Mouse (Mus musculus) cerebellum, postnatal 14 days (tissue): ENCODE results near the gene Tmem139.

Source experiments
- DNase-seq, 2 experiments: peaks; one replicate each; pipeline ENCODE4 v3.0.0; 2021; ENCODE audit warnings: mixed read lengths in 2 of 2

Tmem139 gene

GRCm38 (mm10) chr6:42261524-42262170 is at the start of gene Tmem139:
Gene Tmem139 (plus strand): TSS chr6:42261970.
- DNase-seq: no peak

DNA sequence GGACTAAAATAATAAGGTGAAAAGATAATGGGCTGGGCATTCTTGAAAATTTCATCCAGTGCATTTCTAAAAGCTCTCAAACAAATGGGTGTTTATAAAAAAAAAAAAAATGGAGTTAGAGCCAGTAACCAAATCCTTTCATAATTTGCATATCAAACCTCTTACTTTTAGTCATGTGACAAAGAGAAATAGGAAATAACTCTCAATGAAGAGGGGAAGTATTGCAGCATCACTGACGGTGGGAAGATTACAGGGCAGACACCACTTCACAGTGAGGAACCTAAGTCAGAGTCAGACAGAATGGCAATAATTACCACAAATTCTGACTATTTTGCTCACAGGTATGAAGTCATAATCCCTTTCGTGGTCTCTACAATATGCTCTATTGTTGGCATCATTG is 46.7 kb upstream of the Tmem139 start, which contains the start of gene Tas2r144:
Gene Tas2r144 (plus strand): TSS at position 301 of the 400 bp plus-strand sequence.
- DNase-seq: no peak

- peak in 1 of 2 experiments; percentile 6 for DNase-seq
These were observed 39.5 kb upstream of the Tmem139 start for GRCm38 (mm10) chr6:42222286-42222685.

- no peak for DNase-seq
These were observed 36.7 kb upstream of the Tmem139 start for GRCm38 (mm10) chr6:42225046-42225445.

GRCm38 (mm10) chr6:42227240-42228101 is 34.3 kb upstream of the Tmem139 start:
- DNase-seq: peak; percentile 80 to 84

- DNase-seq: no peak
These were observed 32.2 kb upstream of the Tmem139 start for GRCm38 (mm10) chr6:42229610-42230009.

- no peak for DNase-seq
These were observed 30.6 kb upstream of the Tmem139 start for GRCm38 (mm10) chr6:42231191-42231590.

DNA sequence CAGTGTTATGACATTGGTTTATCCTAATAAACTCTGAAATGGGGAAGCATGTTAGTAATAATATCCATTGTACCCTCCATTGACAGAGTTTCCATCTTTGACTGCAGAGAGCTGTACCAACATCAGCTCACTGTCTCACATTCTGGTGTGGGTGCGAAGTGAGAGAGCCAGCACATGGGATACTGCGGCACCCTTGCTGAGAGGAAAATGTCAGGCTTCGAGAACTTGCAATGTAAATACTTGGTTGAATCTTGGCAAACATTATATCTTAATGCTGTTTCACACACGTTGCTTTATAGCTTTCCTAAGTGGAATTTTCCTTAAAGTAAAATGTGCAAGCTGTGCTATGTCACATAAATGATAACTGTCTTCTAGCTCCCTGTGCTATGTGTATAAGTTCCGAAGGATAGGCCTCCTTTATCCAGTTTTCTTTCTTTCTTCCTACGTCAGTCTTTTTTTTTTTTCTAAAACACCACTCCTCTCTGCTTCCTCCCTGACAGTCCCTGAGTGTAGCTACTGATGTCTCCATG is 24.4 kb upstream of the Tmem139 start:
- DNase-seq: no peak

GRCm38 (mm10) chr6:42241311-42242045 is 20.3 kb upstream of the Tmem139 start:
- DNase-seq: no peak

- peak; percentile 77 to 78 for DNase-seq
These were observed 15.9 kb upstream of the Tmem139 start, which contains the start of gene Gstk1 for GRCm38 (mm10) chr6:42245711-42246353. Gene Gstk1 (plus strand): TSS chr6:42245935.

DNA sequence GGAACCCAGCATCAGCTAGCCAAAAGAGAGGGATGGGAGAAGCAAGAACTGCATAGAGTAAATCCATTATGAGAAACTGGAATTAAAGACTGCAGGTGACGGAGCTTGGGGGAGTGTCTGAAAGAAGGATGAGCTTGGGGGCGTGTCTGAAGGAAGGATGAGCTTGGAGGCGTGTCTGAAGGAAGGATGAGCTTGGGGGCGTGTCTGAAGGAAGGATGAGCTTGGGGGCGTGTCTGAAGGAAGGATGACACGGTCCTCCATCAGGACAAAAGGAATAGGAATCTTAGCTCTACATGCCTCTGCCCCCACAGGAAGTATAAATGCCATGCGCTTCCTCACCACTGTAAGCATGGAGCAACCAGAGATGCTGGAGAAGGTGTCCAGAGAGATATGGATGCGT is 14.6 kb upstream of the Tmem139 start:
- peak in 1 of 2 experiments; percentile 8 for DNase-seq

DNA sequence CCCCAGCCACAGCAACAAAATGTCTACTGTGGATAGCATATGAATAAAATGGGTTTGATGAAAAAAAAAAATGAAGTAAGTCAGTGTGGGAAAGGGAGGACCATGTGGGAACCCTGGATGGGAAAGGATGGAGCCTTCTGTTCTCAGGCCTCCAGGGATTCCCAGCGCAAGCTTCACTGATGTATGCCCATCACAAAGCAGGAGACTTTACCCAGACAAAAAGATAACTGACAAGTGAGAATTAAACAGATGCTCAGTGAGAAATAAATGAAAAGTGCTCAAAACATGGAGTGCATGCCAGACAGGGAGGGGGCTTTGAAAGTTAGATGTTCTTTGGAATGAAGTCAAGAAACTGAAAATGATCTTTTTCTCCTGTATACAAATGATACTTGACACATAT is 13.8 kb upstream of the Tmem139 start:
- no peak for DNase-seq

GRCm38 (mm10) chr6:42251791-42252190 is 10.0 kb upstream of the Tmem139 start:
- no peak for DNase-seq

- peak; percentile 25 to 38 for DNase-seq
These were observed 8.7 kb upstream of the Tmem139 start for GRCm38 (mm10) chr6:42253103-42253502.

- DNase-seq: peak; percentile 59 to 73
These were observed 4.4 kb upstream of the Tmem139 start for GRCm38 (mm10) chr6:42257303-42257863.

DNA sequence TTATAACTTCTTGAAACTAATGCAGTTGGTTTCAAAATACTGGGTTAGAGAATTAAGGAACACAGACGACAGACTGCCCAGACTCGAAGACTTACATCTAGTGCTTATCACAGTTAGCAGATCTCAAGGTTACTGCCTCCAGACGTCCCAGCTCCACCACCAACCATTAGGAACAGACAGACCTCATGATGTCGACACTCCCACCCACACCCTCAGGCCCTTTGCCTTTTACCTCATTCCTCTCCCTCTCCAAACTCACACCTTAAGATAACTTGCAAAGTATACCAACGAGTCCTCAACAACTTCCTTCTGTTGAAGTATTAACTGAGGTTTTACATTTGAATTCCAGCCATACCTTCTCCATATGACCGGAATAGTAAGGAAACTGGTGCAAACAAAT is 1.3 kb upstream of the Tmem139 start:
- DNase-seq: no peak

DNA sequence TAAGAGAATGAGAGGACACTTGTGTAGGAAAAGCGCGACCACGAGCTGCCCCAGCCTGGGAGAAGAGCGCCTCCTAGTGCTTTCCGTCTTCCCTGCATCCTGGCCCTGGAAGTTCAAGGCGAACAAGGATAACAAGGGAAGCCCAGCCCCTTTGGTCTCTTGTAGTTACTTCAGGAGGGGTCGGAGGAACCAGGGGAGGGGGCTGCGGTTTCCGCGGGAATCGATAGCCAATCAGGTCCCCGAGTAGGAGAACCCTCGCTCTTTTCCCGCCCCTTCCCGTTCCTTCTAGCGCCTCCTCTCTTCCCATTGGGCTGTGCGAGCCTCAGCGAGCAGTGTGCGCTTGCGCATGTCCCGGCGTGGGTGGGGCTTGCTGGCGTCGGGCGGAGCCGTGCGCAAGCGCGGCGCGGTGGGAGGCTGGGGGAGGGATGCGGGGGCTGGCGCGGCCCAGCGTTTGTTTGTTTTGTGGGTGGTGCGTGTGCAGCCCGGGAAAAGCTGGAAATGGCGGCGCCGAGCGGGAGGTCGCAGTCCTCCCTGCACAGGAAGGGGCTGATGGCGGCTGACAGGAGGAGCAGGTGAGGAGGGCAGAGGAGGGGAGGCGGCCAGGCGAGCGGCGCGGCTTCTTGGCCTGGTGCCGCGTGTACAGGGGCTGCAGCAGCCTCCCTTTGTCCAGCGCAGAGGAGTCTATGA is 3.0 kb downstream of the Tmem139 start, which contains the start of gene Casp2:
Gene Casp2 (plus strand): TSS at position 360 of the 687 bp plus-strand sequence.
- DNase-seq: peak; percentile 99

GRCm38 (mm10) chr6:42265391-42266330 is 3.9 kb downstream of the Tmem139 start:
- DNase-seq: peak in 1 of 2 experiments; percentile 22

GRCm38 (mm10) chr6:42270817-42271216 is 9.0 kb downstream of the Tmem139 start:
- DNase-seq: no peak

DNA sequence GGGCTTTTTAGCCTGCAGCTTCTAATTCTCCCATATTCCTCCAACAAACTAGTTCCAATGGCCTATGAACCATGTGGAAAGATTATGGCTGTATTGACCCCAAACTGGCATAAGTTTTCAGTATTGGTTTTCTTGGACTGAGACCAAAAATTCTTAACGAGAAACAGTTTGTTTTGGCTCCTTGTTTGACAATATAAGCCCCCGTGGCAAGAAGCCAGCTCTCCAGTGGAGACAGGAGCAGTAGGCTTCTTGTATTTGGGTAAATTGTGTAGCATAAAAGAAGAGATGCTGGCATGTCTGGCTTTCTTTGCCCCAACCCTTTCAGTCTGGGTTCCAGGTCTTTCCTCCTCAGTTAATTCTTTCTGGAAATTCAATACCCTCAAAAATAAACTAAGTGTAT is 14.4 kb downstream of the Tmem139 start:
- DNase-seq: no peak
